Mouse (Mus musculus) C2C12 (cell line): ENCODE data around the gene Ptov1.

ENCODE experiments used
- CTCF ChIP-seq: IDR thresholded peaks from one replicate; pipeline ENCODE4 v1.5.1; 2011; ENCODE audit not compliant: control insufficient read depth, insufficient read depth, insufficient read length
- MAX ChIP-seq: IDR thresholded peaks from one replicate; pipeline ENCODE4 v1.6.1; 2011; ENCODE audit warnings: mild to moderate bottlenecking, control low read depth
- MYOG ChIP-seq: IDR thresholded peaks from one replicate; pipeline ENCODE4 v1.6.1; 2011; ENCODE audit not compliant: control insufficient read depth, insufficient read length; ENCODE audit errors: extremely low read depth

DNA sequence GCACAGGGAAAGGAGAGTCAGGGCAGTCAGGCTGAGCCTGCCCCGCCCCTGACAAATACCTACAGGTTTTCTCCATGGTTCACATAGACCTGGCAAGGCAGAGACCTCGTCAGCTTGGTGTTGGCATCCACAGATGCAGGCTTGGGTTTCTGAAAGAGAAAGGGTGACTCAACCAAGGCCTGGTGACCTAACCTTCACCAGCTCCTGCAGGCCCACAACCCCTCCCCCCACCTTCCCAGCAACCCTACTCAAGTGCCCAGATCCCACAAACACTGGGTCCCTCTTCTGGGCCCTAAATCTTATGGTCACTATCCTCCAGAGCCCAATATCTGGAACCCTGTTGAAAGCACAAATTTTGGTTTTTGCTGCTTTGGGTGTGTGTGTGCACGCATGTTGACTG, 13.4 kb upstream of the Ptov1 start:
- TF ChIP-seq MAX (no peak), CTCF (no peak), MYOG (no peak)
